26 mouse cellular contexts compared by ENCODE assay signal in the genomic region with DNA sequence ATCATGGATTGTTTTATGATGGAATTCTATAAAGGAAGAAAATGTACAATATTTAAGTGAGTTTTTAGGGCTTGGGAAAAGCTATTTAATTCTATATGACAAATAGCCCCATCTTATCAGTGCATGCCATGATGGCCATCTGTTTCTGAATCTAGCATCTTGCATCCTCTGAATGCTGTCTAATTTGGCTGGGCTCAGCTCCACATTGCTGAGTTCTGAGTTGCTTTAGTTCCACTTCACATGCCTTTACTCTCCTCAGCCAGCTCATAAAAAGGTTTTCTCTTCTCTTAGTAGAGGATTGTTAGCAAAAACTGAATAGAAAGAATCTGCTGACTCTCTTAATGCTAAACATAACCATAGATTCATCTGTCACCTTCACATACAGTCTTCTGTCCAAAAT.
DNase-seq lines count a peak whose midpoint lies in the region; ATAC-seq and TF ChIP-seq lines count a peak whose summit lies in the region.
"Had no signal": no experiment of that assay in that cellular context is flagged by ENCODE, and none has a peak within 500 bp of the region (broad histone marks: within the 10 kb centered on the region; RNA-seq: fewer than 3 reads in every experiment).

No protein-coding gene starts in this region.

- no peaks in the 10 kb centered on the region for H3K9me3 ChIP-seq in forebrain, postnatal 0 days (ENCODE audit: low read length)
- no peaks in the 10 kb centered on the region for H3K9me3 ChIP-seq in forebrain, embryonic 16.5 days (ENCODE audit: control insufficient read depth, low read length)
- H3K9me3 ChIP-seq in midbrain, embryonic 11.5 days (ENCODE audit: control insufficient read depth, low read length) = no peaks in the 10 kb centered on the region
- no peaks in the 10 kb centered on the region for H3K9me3 ChIP-seq in midbrain, embryonic 16.5 days (replicated peaks; ENCODE audit: control insufficient read depth, low read length, poor library complexity, severe bottlenecking)
- H3K9me3 ChIP-seq: embryonic facial prominence, embryonic 10.5 days; embryonic facial prominence, embryonic 12.5 days; forebrain, embryonic 13.5 days; forebrain, embryonic 15.5 days had no signal

- ATAC-seq in forebrain, postnatal 0 days = peak; percentile 45
- no peak for ATAC-seq in forebrain, embryonic 16.5 days
- ATAC-seq in midbrain, embryonic 11.5 days (ENCODE audit: low FRiP score) = no peak
- no peak for ATAC-seq in midbrain, embryonic 16.5 days
- ATAC-seq: activated CD4-positive, CD25-positive, alpha-beta regulatory T cell, adult 4 months; CD4-positive, CD25-positive, alpha-beta regulatory T cell, adult 4 months; forebrain, embryonic 13.5 days; forebrain, embryonic 15.5 days; Patski had no signal

- H3K27me3 ChIP-seq in forebrain, postnatal 0 days (ENCODE audit: insufficient read depth, low read length) = no peaks in the 10 kb centered on the region
- H3K27me3 ChIP-seq in forebrain, embryonic 16.5 days (replicated peaks; ENCODE audit: control insufficient read depth, insufficient read depth, low read length) = no peaks in the 10 kb centered on the region
- no peaks in the 10 kb centered on the region for H3K27me3 ChIP-seq in midbrain, embryonic 11.5 days (ENCODE audit: control insufficient read depth, insufficient read depth, low read length)
- no peaks in the 10 kb centered on the region for H3K27me3 ChIP-seq in midbrain, embryonic 16.5 days (ENCODE audit: control insufficient read depth, insufficient read depth, low read depth, low read length)
- H3K27me3 ChIP-seq: CH12.LX; embryonic facial prominence, embryonic 12.5 days; forebrain, embryonic 13.5 days; forebrain, embryonic 15.5 days had no signal

- TF ChIP-seq CTCF in forebrain, postnatal 0 days (IDR thresholded peaks at IDR 0.05; ENCODE audit: low read depth) = no peak

- no peak overlapping the region for H3K4me2 ChIP-seq in forebrain, postnatal 0 days (ENCODE audit: low read depth)
- no peak overlapping the region for H3K4me2 ChIP-seq in forebrain, embryonic 16.5 days (ENCODE audit: low read length)
- H3K4me2 ChIP-seq in midbrain, embryonic 11.5 days = no peak overlapping the region
- no peak overlapping the region for H3K4me2 ChIP-seq in midbrain, embryonic 16.5 days (ENCODE audit: low read length)
- H3K4me2 ChIP-seq: embryonic facial prominence, embryonic 12.5 days; forebrain, embryonic 13.5 days; forebrain, embryonic 15.5 days had no signal

- H3K27ac ChIP-seq in forebrain, postnatal 0 days (ENCODE audit: low read depth, low read length) = no peak overlapping the region
- no peak overlapping the region for H3K27ac ChIP-seq in forebrain, embryonic 16.5 days (ENCODE audit: low read length)
- H3K27ac ChIP-seq in midbrain, embryonic 11.5 days (ENCODE audit: low read depth, low read length) = no peak overlapping the region
- H3K27ac ChIP-seq in midbrain, embryonic 16.5 days (ENCODE audit: low read length) = no peak overlapping the region
- H3K27ac ChIP-seq: embryonic facial prominence, embryonic 10.5 days; embryonic facial prominence, embryonic 12.5 days; forebrain, embryonic 13.5 days; forebrain, embryonic 15.5 days had no signal

- H3K4me3 ChIP-seq in forebrain, postnatal 0 days (ENCODE audit: low read depth, low read length) = no peak overlapping the region
- H3K4me3 ChIP-seq in forebrain, embryonic 16.5 days (replicated peaks; ENCODE audit: low read length) = no peak overlapping the region
- H3K4me3 ChIP-seq in midbrain, embryonic 11.5 days (ENCODE audit: low read depth, low read length) = no peak overlapping the region
- no peak overlapping the region for H3K4me3 ChIP-seq in midbrain, embryonic 16.5 days (ENCODE audit: low read depth, low read length)
- H3K4me3 ChIP-seq: embryonic facial prominence, embryonic 10.5 days; embryonic facial prominence, embryonic 12.5 days; forebrain, embryonic 13.5 days; forebrain, embryonic 15.5 days had no signal

- DNase-seq in forebrain, postnatal 0 days = peak; percentile 36
- DNase-seq in midbrain, embryonic 11.5 days (ENCODE audit: low spot score, missing footprints) = peak; percentile 53
- DNase-seq in right cerebral cortex, postnatal 10 days (ENCODE audit: low spot score in 2 of 2) = peak; percentile 23 to 36
- no peak for DNase-seq in right cerebral cortex, postnatal 14 days
- DNase-seq in telencephalon, adult 2 months (ENCODE audit: low read depth, low spot score) = peak; percentile 17
- DNase-seq in testis, postnatal 10 days (ENCODE audit: low spot score) = no peak
- DNase-seq: adrenal gland, adult 8-10 months; adrenal gland, postnatal 14 days; adrenal gland, postnatal 36 days; B cell, adult 2 months; cerebellum, adult 11-12 months; cerebellum, adult 2 months; cerebellum, adult 9-10 months; cerebellum, postnatal 10 days; cerebellum, postnatal 25 days had no signal

- H3K9ac ChIP-seq in forebrain, postnatal 0 days = no peak overlapping the region
- H3K9ac ChIP-seq in forebrain, embryonic 16.5 days (replicated peaks; ENCODE audit: low read depth, low read length) = no peak overlapping the region
- no peak overlapping the region for H3K9ac ChIP-seq in midbrain, embryonic 11.5 days (ENCODE audit: low read length)
- H3K9ac ChIP-seq in midbrain, embryonic 16.5 days (ENCODE audit: low read depth, low read length) = no peak overlapping the region
- H3K9ac ChIP-seq: embryonic facial prominence, embryonic 12.5 days; forebrain, embryonic 13.5 days; forebrain, embryonic 15.5 days had no signal

- H3K4me1 ChIP-seq in forebrain, postnatal 0 days (ENCODE audit: insufficient read depth) = no peaks in the 10 kb centered on the region
- H3K4me1 ChIP-seq in forebrain, embryonic 16.5 days (replicated peaks; ENCODE audit: control insufficient read depth, insufficient read depth, low read length) = no peaks in the 10 kb centered on the region
- H3K4me1 ChIP-seq in midbrain, embryonic 11.5 days (ENCODE audit: control insufficient read depth, insufficient read depth, low read length) = no peaks in the 10 kb centered on the region
- H3K4me1 ChIP-seq in midbrain, embryonic 16.5 days (ENCODE audit: control insufficient read depth, insufficient read depth, low read length) = no peaks in the 10 kb centered on the region
- H3K4me1 ChIP-seq: embryonic facial prominence, embryonic 10.5 days; embryonic facial prominence, embryonic 12.5 days; forebrain, embryonic 13.5 days; forebrain, embryonic 15.5 days had no signal

- H3K36me3 ChIP-seq in forebrain, postnatal 0 days (ENCODE audit: insufficient read depth) = no peaks in the 10 kb centered on the region
- H3K36me3 ChIP-seq in forebrain, embryonic 16.5 days (ENCODE audit: control insufficient read depth, insufficient read depth) = no peaks in the 10 kb centered on the region
- no peaks in the 10 kb centered on the region for H3K36me3 ChIP-seq in midbrain, embryonic 11.5 days (ENCODE audit: control insufficient read depth, insufficient read depth, low read length)
- no peaks in the 10 kb centered on the region for H3K36me3 ChIP-seq in midbrain, embryonic 16.5 days (ENCODE audit: control insufficient read depth, insufficient read depth, low read length)
- H3K36me3 ChIP-seq: embryonic facial prominence, embryonic 10.5 days; embryonic facial prominence, embryonic 12.5 days; forebrain, embryonic 15.5 days; G1E had no signal

Comparison
In these comparisons a context has a peak if more than half of its experiments do, and no peak if none do; other contexts are left out.
1. DNase-seq: peak in forebrain, postnatal 0 days (single experiment), midbrain, embryonic 11.5 days (single experiment), right cerebral cortex, postnatal 10 days (2 of 2) and telencephalon, adult 2 months (single experiment); none in right cerebral cortex, postnatal 14 days (single experiment) and testis, postnatal 10 days (single experiment).